Mouse (Mus musculus) ES-E14 (cell line): ENCODE data around the gene Sirt1. TPM values are rescaled to one million over a fixed set of nuclear protein-coding genes. Genes with fewer than 3 reads are reported as not detected.
A peak's percentile ranks its signal among the peaks of the same experiment; 100 is the strongest.

Experiments
- DNase-seq: peaks from one replicate; pipeline ENCODE4 v3.0.0-alpha.2; 2013; ENCODE audit warnings: low read depth, low spot score
- H3K27ac ChIP-seq: 2 replicates; pipeline ENCODE4 v1.5.1; 2012; ENCODE audit warnings: low read depth, mild to moderate bottlenecking, low read length, moderate library complexity, mixed read lengths; ENCODE audit not compliant: poor library complexity, insufficient read depth, severe bottlenecking
- H3K36me3 ChIP-seq: 2 replicates; pipeline ENCODE4 v1.6.1; 2012; ENCODE audit warnings: mild to moderate bottlenecking, low read length, moderate library complexity, mixed read lengths; ENCODE audit not compliant: control insufficient read depth, poor library complexity, insufficient read depth, severe bottlenecking
- H3K4me1 ChIP-seq, 2 experiments: fragments of 150-350 bp in 1 of 2; sonication (generic) in 1 of 2; 2 replicates each; pipeline ENCODE4 v1.6.1; 2012; ENCODE audit warnings: low read length in 2 of 2, mild to moderate bottlenecking in 1 of 2, mixed read lengths in 1 of 2; ENCODE audit not compliant: control insufficient read depth in 2 of 2, insufficient read depth in 2 of 2, poor library complexity in 1 of 2
- H3K4me3 ChIP-seq, 2 experiments: fragments of 150-350 bp in 1 of 2; sonication (generic) in 1 of 2; 2 replicates each; pipeline ENCODE4 v1.5.1; 2012; ENCODE audit warnings: low read length in 2 of 2, low read depth in 1 of 2, mild to moderate bottlenecking in 1 of 2, mixed read lengths in 1 of 2; ENCODE audit not compliant: insufficient read depth in 1 of 2, poor library complexity in 1 of 2, severe bottlenecking in 1 of 2
- H3K9ac ChIP-seq: 2 replicates; pipeline ENCODE4 v1.6.1; 2012; ENCODE audit warnings: low read depth, mild to moderate bottlenecking, low read length, mixed read lengths; ENCODE audit not compliant: poor library complexity, insufficient read depth, severe bottlenecking
- H3K9me3 ChIP-seq: fragments of 150-350 bp; sonication (generic); 2 replicates; pipeline ENCODE4 v1.6.1; 2012; ENCODE audit warnings: low read depth, mild to moderate bottlenecking, low read length; ENCODE audit not compliant: control insufficient read depth, insufficient read depth
- CHD2 ChIP-seq: IDR thresholded peaks from 2 replicates; pipeline ENCODE4 v1.6.1; 2014; ENCODE audit warnings: mild to moderate bottlenecking, low read depth, low read length, inconsistent platforms
- HCFC1 ChIP-seq: IDR thresholded peaks from 2 replicates; pipeline ENCODE4 v1.6.1; 2012; ENCODE audit warnings: low read length, inconsistent platforms, borderline replicate concordance; ENCODE audit not compliant: insufficient read depth
- MAFK ChIP-seq: IDR thresholded peaks from 2 replicates; pipeline ENCODE4 v1.6.1; 2014; ENCODE audit warnings: mild to moderate bottlenecking, low read depth, low read length, inconsistent platforms; ENCODE audit not compliant: insufficient read depth
- ZC3H11A ChIP-seq: IDR thresholded peaks from 2 replicates; pipeline ENCODE4 v1.6.1; 2012; ENCODE audit warnings: low read depth, mild to moderate bottlenecking, inconsistent platforms, low read length, borderline replicate concordance
- ZNF384 ChIP-seq: IDR thresholded peaks from 2 replicates; pipeline ENCODE4 v1.6.1; 2012; ENCODE audit warnings: low read depth, low read length, inconsistent platforms
- in situ Hi-C, 2 experiments: fragments of 600-800 bp; cut with MboI; formaldehyde crosslinking; loops; one replicate each; pipeline ENCODE4 v1.15.1; 2025; ENCODE audit warnings: low sequenced_read_pairs in 2 of 2, inconsistent platforms in 1 of 2; ENCODE audit not compliant: unreplicated experiment in 2 of 2
- total RNA-seq: library from RNA; depleted of rRNA; stranded (reverse); fragments of 300-350 nt; gene quantifications from 2 replicates; pipeline ENCODE4 v1.2.3, GENCODE M21; 2012

Gene Sirt1
- total RNA-seq, 1 experiment, result 34.5 TPM

GRCm38 (mm10) chr10:63422736-63422992, 41.2 kb upstream of the Sirt1 start:
- H3K4me1 ChIP-seq, result peaks cover 0 to 11% of the 10 kb centered on the region in 2 experiments; a peak in 2 of 4 replicates
- no peaks in the 10 kb centered on the region for H3K9me3 ChIP-seq
- TF ChIP-seq ZNF384 (no peak), HCFC1 (no peak), CHD2 (no peak), MAFK (no peak), ZC3H11A (no peak)
- H3K4me3 ChIP-seq, result no peak overlapping the region
- no peaks in the 10 kb centered on the region for H3K36me3 ChIP-seq
- no peak for DNase-seq
- in situ Hi-C loops, result no loop called here
- H3K9ac ChIP-seq, result no peak overlapping the region
- H3K27ac ChIP-seq, result no peak overlapping the region

- in situ Hi-C loops, result no loop called here
- DNase-seq, result peak; percentile 77
- peaks cover 0 to 9% of the 10 kb centered on the region in 2 experiments; a peak in 2 of 4 replicates for H3K4me1 ChIP-seq
Observed at GRCm38 (mm10) chr10:63421739-63422735, 40.5 kb upstream of the Sirt1 start, which contains the start of gene Gm7075. Gm7075 (minus strand) TSS chr10:63421789.

GRCm38 (mm10) chr10:63417061-63417460, 35.6 kb upstream of the Sirt1 start:
- H3K36me3 ChIP-seq, result no peaks in the 10 kb centered on the region
- no peak overlapping the region for H3K27ac ChIP-seq
- no peak overlapping the region for H3K4me3 ChIP-seq
- in situ Hi-C loops, result no loop called here
- no peak for DNase-seq
- TF ChIP-seq ZNF384, result no peak
- TF ChIP-seq MAFK, result no peak
- TF ChIP-seq HCFC1, result no peak
- TF ChIP-seq CHD2, result no peak
- no peak for TF ChIP-seq ZC3H11A
- H3K4me1 ChIP-seq, result no peaks in the 10 kb centered on the region; a peak in 1 of 4 replicates
- H3K9me3 ChIP-seq, result no peaks in the 10 kb centered on the region
- H3K9ac ChIP-seq, result no peak overlapping the region

More at GRCm38 (mm10) chr10:63421739-63422735, 40.5 kb upstream of the Sirt1 start, which contains the start of gene Gm7075:
- Histone ChIP-seq H3K27ac (no peak within 1 kb of the TSS), H3K9me3 (no peaks in the 10 kb centered on the region), H3K4me3 (peak within 1 kb of the TSS; percentile 23 to 34; a peak in 2 of 4 replicates), H3K9ac (peak within 1 kb of the TSS; percentile 43), H3K36me3 (no peaks in the 10 kb centered on the region)
- TF ChIP-seq CHD2 (no peak), HCFC1 (no peak), ZNF384 (no peak), MAFK (peak; percentile 66; the same call in 1 of the 2 replicates), ZC3H11A (0 out of 2 replicates have a peak, but pooled peaks have one; percentile 2)

GRCm38 (mm10) chr10:63415850-63416249, 34.3 kb upstream of the Sirt1 start:
- H3K36me3 ChIP-seq, result no peaks in the 10 kb centered on the region
- in situ Hi-C loops, result no loop called here

More at GRCm38 (mm10) chr10:63415850-63416249, 34.3 kb upstream of the Sirt1 start:
- Histone ChIP-seq H3K27ac (no peak overlapping the region), H3K4me3 (no peak overlapping the region), H3K9ac (no peak overlapping the region), H3K4me1 (no peaks in the 10 kb centered on the region; a peak in 2 of 4 replicates), H3K9me3 (no peaks in the 10 kb centered on the region)
- no peak for DNase-seq
- TF ChIP-seq HCFC1, result no peak
- no peak for TF ChIP-seq MAFK
- TF ChIP-seq ZNF384, result no peak
